Mouse (Mus musculus) C2C12 (cell line): Measurements from ENCODE around the gene Arid1a.

Source experiments
- CTCF ChIP-seq: IDR thresholded peaks from one replicate; pipeline ENCODE4 v1.5.1; 2011; ENCODE audit not compliant: control insufficient read depth, insufficient read depth, insufficient read length
- MAX ChIP-seq: IDR thresholded peaks from one replicate; pipeline ENCODE4 v1.6.1; 2011; ENCODE audit warnings: mild to moderate bottlenecking, control low read depth
- USF1 ChIP-seq: IDR thresholded peaks from one replicate; pipeline ENCODE4 v1.6.1; 2011; ENCODE audit warnings: low read depth, mild to moderate bottlenecking, control low read depth, moderate library complexity

DNA sequence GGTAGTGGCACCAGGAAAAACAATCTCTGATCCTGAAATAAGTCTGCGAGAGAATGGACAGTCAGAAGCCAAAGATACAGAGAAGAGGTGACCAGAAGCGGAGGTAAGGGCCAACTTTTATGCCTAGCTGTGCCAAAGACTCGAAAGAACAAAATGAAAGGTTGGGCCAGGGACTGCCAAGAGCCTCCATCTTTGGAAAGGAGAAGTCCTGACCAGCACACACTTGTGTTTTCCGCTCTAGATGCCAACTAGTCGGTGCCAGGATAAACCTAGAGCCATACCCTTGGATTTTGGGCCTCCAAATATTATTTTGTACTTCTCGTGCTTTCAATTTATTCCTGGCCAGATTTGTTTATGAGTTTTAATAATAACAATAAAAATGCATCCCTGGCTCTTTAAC lies 27.6 kb downstream of the Arid1a start:
- no peak for TF ChIP-seq CTCF
- TF ChIP-seq USF1: no peak
- TF ChIP-seq MAX: no peak
